Mouse (Mus musculus) forebrain, embryonic 14.5 days (tissue): ENCODE data around the gene Gripap1. TPM values are rescaled to one million over a fixed set of nuclear protein-coding genes. Genes with fewer than 3 reads are reported as not detected.
A peak's percentile ranks its signal among the peaks of the same experiment; 100 is the strongest.

ENCODE experiments used
- ATAC-seq: fragments of 200-750 bp; cut with Nextera tagmentation; 2 replicates; pipeline ENCODE4 v1.8.0; 2017; ENCODE audit warnings: mild to moderate bottlenecking, moderate library complexity
- DNase-seq: peaks from one replicate; pipeline ENCODE4 v3.0.0-alpha.2; 2015; ENCODE audit warnings: low spot score
- H3K27ac ChIP-seq: fragments of 300-500 bp; sonication (generic); 2 replicates; pipeline ENCODE4 v1.5.1; 2014; ENCODE audit warnings: low read depth, mild to moderate bottlenecking, control low read depth, low read length, moderate library complexity
- H3K27me3 ChIP-seq: fragments of 300-500 bp; sonication (generic); replicated peaks from 2 replicates; pipeline ENCODE4 v1.6.1; 2014; ENCODE audit warnings: low read length, control low read depth, mixed read lengths; ENCODE audit not compliant: control insufficient read depth, insufficient read depth
- H3K36me3 ChIP-seq: fragments of 300-500 bp; sonication (generic); 2 replicates; pipeline ENCODE4 v1.6.1; 2014; ENCODE audit warnings: low read length, control low read depth; ENCODE audit not compliant: control insufficient read depth, insufficient read depth
- H3K4me1 ChIP-seq: fragments of 300-500 bp; sonication (generic); 2 replicates; pipeline ENCODE4 v1.6.1; 2014; ENCODE audit warnings: antibody characterized with exemption, low read length, control low read depth; ENCODE audit not compliant: control insufficient read depth, insufficient read depth
- H3K4me2 ChIP-seq: fragments of 300-500 bp; sonication (generic); 2 replicates; pipeline ENCODE4 v1.6.1; 2014; ENCODE audit warnings: mild to moderate bottlenecking, control low read depth, low read length
- H3K4me3 ChIP-seq: fragments of 300-500 bp; sonication (generic); 2 replicates; pipeline ENCODE4 v1.5.1; 2014; ENCODE audit warnings: low read depth, low read length, control low read depth
- H3K9ac ChIP-seq: fragments of 300-500 bp; sonication (generic); 2 replicates; pipeline ENCODE4 v1.6.1; 2014; ENCODE audit warnings: mild to moderate bottlenecking, low read length, control low read depth, moderate library complexity
- H3K9me3 ChIP-seq: fragments of 300-500 bp; sonication (generic); replicated peaks from 2 replicates; pipeline ENCODE4 v1.6.1; 2016; ENCODE audit warnings: low read length, control low read depth, mixed read lengths; ENCODE audit not compliant: control insufficient read depth
- WGBS: fragments of 180-500 bp; shearing (Covaris S2); extraction: QIAGEN DNeasy Blood & Tissue Kit; methylation state at CpG from one replicate; pipeline ENCODE4 v1.1.7; 2014; 5-methylcytosine and 5-hydroxymethylcytosine counted together
- polyA plus RNA-seq: library from polyadenylated mRNA; unstranded; fragments of >200 nt; fragmentation: Nextera tagmentation; extraction: Ambion mirVana; gene quantifications from 2 replicates; pipeline ENCODE4 v1.2.1, GENCODE M21; 2014

Gene Gripap1
- polyA plus RNA-seq, 1 experiment from 2014 or later = 44.0 TPM

DNA sequence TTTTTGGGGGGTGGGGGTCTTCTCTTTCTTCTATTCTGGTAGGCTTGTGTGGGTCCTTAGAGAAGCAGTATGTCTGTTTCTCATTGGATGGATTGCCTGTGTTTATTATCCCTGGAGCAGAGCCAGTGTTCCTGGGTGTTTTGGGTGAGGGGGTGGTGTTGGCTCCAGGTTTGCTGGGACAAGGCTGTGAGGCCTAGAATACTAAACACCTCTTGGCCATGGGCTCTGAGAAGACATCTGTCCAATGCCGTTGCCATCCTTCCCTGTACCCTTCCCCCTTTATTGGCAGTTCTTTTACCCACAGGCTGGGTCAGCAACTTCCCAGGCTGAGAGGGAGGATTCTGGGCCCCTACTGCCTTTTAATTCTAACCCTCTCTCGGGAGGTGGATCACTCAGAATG lies 58.3 kb downstream of the Gripap1 start:
- no peaks in the 10 kb centered on the region for H3K9me3 ChIP-seq
- DNase-seq (peak; percentile 13), ATAC-seq (no peak)
- no peak overlapping the region for H3K4me3 ChIP-seq
- no peak overlapping the region for H3K27ac ChIP-seq
- peaks cover 3% of the 10 kb centered on the region; the same call in 1 of the 2 replicates for H3K4me1 ChIP-seq
- 57% methylated on average over 2 of the region's 2 CpGs for WGBS
- no peak overlapping the region for H3K4me2 ChIP-seq
- no peak overlapping the region for H3K9ac ChIP-seq
- H3K27me3 ChIP-seq = no peaks in the 10 kb centered on the region
- 0 out of 2 replicates have a peak, but pooled peaks cover 3% of the 10 kb centered on the region for H3K36me3 ChIP-seq

DNA sequence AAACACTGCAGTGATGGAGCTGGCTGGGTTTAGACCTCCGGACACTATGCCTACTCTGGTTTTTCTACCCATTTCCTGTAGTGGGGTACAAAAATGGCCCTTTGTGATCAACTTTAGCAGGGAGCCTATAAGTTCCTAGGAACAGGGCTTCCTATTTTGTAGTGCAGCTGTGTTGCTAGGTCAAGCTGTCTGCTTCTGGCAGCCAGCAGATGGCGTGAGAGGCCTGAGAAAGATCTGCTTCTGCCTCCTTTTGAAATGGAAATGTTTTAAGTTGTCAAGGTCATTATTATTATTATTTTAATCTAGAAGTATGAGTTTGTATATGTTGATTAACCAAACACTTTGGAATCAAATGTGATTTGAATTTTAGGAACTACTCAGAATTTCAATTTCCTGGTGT lies 65.0 kb downstream of the Gripap1 start:
- H3K36me3 ChIP-seq = 0 out of 2 replicates have a peak, but pooled peaks cover 3% of the 10 kb centered on the region
- no peak overlapping the region for H3K27ac ChIP-seq
- 38% methylated on average over 2 of the region's 2 CpGs for WGBS
- H3K27me3 ChIP-seq = no peaks in the 10 kb centered on the region
- DNase-seq (peak; percentile 50), ATAC-seq (no peak)
- H3K9ac ChIP-seq = no peak overlapping the region
- no peak overlapping the region for H3K4me2 ChIP-seq
- H3K4me1 ChIP-seq = no peaks in the 10 kb centered on the region
- no peaks in the 10 kb centered on the region for H3K9me3 ChIP-seq
- H3K4me3 ChIP-seq = no peak overlapping the region

DNA sequence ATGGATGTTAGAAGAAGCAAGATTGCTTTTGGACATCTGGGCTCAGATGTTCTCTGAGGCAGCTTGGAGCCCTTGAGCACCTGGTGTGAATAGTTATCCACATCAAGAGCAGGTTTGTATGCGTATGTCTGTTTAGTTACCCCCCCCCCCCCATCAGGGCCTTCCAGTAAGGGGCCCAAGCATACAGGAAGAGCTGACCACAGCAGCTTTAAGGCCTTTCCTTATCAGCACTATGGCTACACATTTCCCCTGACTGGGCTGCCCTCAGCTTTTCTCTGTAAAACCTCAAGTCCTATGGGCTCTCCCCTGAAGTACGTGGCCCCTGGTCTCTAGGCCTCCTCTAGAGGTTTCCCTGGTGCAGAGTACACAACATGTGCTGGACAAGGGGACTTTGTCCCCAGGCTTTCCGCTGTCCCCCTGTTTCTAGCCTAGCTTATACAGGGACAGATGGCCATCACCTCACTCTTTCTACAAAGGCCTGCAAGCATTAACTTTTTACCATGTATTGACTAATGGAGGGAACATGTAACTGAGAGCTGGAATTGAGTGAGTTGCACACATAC lies 69.7 kb downstream of the Gripap1 start:
- H3K9me3 ChIP-seq = no peaks in the 10 kb centered on the region
- ATAC-seq = no peak
- no peak overlapping the region for H3K9ac ChIP-seq

DNA sequence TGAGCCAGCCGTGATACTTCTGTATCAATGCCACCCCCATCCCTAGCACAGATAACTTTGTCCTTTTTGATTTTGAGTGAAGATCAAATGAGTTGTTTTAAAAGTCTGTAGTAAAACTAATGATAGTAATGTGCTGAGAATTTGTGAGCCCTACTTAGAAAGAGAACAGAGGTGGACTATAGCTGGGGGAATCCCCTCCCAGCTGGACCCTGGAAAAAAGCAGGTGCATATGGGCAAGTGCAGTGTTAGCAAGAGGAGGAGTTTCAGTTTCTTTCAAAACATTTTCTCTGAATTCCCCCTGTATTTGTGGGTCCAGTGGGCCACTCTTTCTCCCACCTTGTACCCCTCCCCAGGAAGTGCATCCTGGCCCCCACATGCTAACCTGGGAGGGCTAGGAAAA lies 73.6 kb downstream of the Gripap1 start:
- Histone ChIP-seq H3K27ac (no peak overlapping the region), H3K4me1 (no peaks in the 10 kb centered on the region), H3K4me2 (no peak overlapping the region), H3K9me3 (no peaks in the 10 kb centered on the region), H3K9ac (no peak overlapping the region), H3K36me3 (peaks cover 8% of the 10 kb centered on the region; the same call in 1 of the 2 replicates), H3K4me3 (no peak overlapping the region), H3K27me3 (no peaks in the 10 kb centered on the region)
- no peak for DNase-seq
- 89% methylated on average over 1 of the region's 1 CpGs for WGBS
- no peak for ATAC-seq

More for the DNA sequence above, 69.7 kb downstream of the Gripap1 start:
- Histone ChIP-seq H3K4me2 (no peak overlapping the region), H3K36me3 (no peaks in the 10 kb centered on the region), H3K27me3 (no peaks in the 10 kb centered on the region), H3K4me3 (no peak overlapping the region), H3K4me1 (no peaks in the 10 kb centered on the region), H3K27ac (no peak overlapping the region)
- 84% methylated on average over 3 of the region's 3 CpGs for WGBS
- no peak for DNase-seq

DNA sequence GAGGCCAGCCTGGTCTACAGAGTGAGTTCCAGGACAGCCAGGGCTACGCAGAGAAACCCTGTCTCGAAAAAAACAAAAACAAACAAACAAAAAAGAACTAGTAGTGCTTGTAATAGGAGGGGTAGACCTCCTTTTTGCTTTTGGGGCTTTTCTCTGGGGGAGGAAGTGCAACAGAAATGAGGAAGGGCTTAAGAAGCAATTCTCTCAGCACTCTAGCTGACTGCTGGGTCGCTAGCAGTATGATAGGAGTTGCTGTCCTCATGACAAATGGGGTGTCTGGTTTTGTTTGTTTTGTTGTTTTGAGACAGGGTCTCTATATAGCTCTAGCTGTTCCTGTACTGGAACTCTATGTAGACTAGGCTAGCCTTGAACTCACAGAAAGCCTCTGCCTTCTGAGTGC lies 75.0 kb downstream of the Gripap1 start:
- Histone ChIP-seq H3K9ac (no peak overlapping the region), H3K9me3 (no peaks in the 10 kb centered on the region), H3K4me1 (no peaks in the 10 kb centered on the region), H3K36me3 (peaks cover 12% of the 10 kb centered on the region; the same call in 1 of the 2 replicates), H3K27ac (no peak overlapping the region), H3K27me3 (no peaks in the 10 kb centered on the region), H3K4me2 (no peak overlapping the region), H3K4me3 (no peak overlapping the region)
- 74% methylated on average over 3 of the region's 3 CpGs for WGBS
- DNase-seq (no peak), ATAC-seq (no peak)

DNA sequence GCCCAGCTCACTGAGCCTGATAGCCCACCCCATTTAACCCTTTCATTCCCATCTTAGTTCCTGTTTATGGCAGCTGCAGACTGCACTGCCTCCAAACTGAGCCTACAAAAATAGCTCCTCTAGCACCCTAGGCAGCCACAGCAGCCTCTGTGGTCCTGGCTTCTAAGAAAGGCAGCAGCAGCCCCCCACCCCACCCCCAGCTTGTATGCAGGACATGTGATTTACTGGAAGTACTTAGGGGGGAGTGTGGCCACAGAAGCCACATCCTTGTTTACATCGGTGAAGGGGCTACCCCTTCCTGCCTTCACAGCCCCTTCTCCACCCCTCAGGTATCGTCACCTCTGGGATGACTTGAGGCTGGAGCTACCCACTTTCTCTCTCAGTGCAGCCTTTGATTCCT lies 75.8 kb downstream of the Gripap1 start:
- H3K9ac ChIP-seq = no peak overlapping the region
- H3K4me1 ChIP-seq = no peaks in the 10 kb centered on the region
- no peaks in the 10 kb centered on the region for H3K9me3 ChIP-seq
- WGBS = 83% methylated on average over 2 of the region's 2 CpGs
- H3K4me3 ChIP-seq = no peak overlapping the region
- no peak overlapping the region for H3K4me2 ChIP-seq
- H3K27me3 ChIP-seq = no peaks in the 10 kb centered on the region
- ATAC-seq = no peak
- no peak overlapping the region for H3K27ac ChIP-seq
- peaks cover 12% of the 10 kb centered on the region; the same call in 1 of the 2 replicates for H3K36me3 ChIP-seq
- no peak for DNase-seq

DNA sequence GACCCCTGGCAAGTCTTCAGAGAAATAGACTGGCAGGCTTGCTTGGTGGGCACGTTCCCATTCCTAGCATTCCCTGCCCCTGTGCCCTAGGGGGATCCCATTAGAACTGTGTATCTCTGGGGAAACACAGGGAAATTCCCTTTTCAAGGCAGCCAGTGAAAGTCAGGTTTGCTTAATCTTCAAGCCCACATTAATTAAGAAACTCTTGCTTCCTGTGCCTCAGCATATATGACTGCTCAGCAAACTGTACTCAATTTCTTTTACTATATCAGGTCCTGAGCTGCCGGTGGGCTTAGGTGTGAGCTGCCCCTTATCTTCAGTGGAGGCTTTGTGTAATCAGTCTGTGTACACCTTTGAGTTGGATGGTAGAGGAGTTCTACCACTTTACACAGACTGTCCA lies 76.2 kb downstream of the Gripap1 start:
- 55% methylated on average over 2 of the region's 2 CpGs for WGBS
- ATAC-seq (no peak), DNase-seq (no peak)
- Histone ChIP-seq H3K27ac (no peak overlapping the region), H3K27me3 (no peaks in the 10 kb centered on the region), H3K36me3 (peaks cover 12% of the 10 kb centered on the region; the same call in 1 of the 2 replicates), H3K4me1 (no peaks in the 10 kb centered on the region), H3K9ac (no peak overlapping the region), H3K4me3 (no peak overlapping the region), H3K9me3 (no peaks in the 10 kb centered on the region), H3K4me2 (no peak overlapping the region)

DNA sequence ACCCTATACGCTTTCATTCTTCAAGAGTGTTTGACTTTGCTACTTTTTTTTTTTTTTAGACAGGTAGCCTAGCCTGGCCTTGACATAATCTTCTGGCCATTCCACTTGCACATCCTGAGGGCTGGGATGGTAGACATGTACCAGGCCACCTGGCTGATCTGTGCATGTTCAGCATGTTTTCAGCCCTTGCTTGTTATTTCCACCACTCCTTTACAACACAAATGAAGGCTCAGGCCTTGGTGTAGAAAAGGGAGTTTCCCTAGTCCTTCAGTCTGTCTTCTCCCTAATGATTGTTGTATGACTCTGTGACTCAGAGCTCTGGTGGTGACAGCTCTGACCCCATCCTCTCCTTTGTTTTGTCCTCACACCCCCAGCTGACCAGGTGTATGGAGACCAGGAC lies 77.6 kb downstream of the Gripap1 start:
- H3K36me3 ChIP-seq = peaks cover 13% of the 10 kb centered on the region; the same call in 1 of the 2 replicates
- no peak overlapping the region for H3K4me2 ChIP-seq
- H3K4me1 ChIP-seq = no peaks in the 10 kb centered on the region
- no peak for DNase-seq
- H3K27ac ChIP-seq = no peak overlapping the region
- no peaks in the 10 kb centered on the region for H3K27me3 ChIP-seq
- no peak overlapping the region for H3K4me3 ChIP-seq
- WGBS = 94% methylated on average over 1 of the region's 1 CpGs
- H3K9ac ChIP-seq = no peak overlapping the region
- ATAC-seq = no peak
- H3K9me3 ChIP-seq = no peaks in the 10 kb centered on the region

DNA sequence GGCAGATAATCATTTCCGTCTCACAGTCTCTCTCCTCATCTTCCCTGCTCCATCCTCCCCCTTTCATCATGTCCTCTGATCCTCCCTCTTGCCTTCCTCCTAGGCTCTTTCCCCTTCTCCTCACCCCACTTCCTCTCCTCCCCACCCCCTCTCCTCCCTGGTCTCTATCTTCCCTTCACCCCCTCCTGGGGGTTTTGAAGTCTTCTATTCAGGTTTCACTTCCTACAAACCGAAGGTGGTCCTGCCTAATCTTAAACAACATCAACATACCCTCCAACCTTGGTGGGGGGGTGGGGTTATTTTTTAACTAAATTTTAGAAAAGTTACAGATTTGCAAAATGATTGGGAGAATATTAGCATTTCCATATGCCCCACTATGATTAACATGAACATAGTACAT lies 78.9 kb downstream of the Gripap1 start:
- Histone ChIP-seq H3K9ac (no peak overlapping the region), H3K9me3 (no peaks in the 10 kb centered on the region), H3K36me3 (peaks cover 24% of the 10 kb centered on the region; the same call in 1 of the 2 replicates), H3K27ac (no peak overlapping the region), H3K4me3 (no peak overlapping the region), H3K27me3 (no peaks in the 10 kb centered on the region), H3K4me2 (no peak overlapping the region), H3K4me1 (no peaks in the 10 kb centered on the region)
- DNase-seq (no peak), ATAC-seq (no peak)
- WGBS = 42% methylated on average over 2 of the region's 2 CpGs
